Comparison of ENCODE assay signal across 8 mouse cellular contexts in the genomic region with DNA sequence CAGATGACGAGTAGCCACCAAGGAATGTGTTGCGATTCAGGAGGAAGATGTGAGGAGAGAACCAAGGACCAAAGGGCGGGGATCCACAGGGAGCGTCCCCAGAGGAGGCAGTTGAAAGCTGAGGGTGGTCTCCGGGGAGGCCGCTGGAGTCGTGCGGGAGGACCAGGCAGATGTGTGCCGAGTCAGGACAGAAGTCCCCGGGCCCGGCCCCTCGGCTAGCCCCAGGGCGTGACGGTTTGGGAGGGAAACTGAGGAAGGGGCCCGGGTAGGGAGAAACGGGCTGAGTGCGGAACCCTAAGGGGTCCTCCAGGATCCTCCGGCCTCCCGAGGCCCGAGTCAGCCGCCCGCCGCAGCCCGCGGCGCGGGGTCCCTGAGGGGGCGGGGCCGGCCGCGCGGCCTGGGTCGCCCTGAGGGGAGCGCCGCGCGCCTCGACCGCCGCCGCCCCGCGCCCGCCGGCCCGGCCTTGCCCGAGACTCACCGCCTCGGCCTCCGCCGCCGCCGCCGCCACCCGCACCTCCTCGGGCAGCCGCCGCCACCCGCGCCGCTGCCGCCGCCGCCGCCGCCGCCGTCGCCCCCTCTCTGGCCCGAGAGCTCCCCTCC. TPM values are rescaled to one million over a fixed set of nuclear protein-coding genes. Genes with fewer than 3 reads are reported as not detected.
DNase-seq lines count a peak whose midpoint lies in the region; ATAC-seq and TF ChIP-seq lines count a peak whose summit lies in the region.

No protein-coding gene starts in this region.

- peak overlapping the region; percentile 98 for H3K9ac ChIP-seq in hindbrain, embryonic 14.5 days
- peak overlapping the region; percentile 87 for H3K9ac ChIP-seq in liver, embryonic 11.5 days (ENCODE audit: low read depth, low read length)
- peak overlapping the region; percentile 71 for H3K9ac ChIP-seq in neural tube, embryonic 15.5 days (replicated peaks)

- no peak for TF ChIP-seq POLR2A in embryonic fibroblast, embryonic 13.5 days (IDR thresholded peaks at IDR 0.05; ENCODE audit: low read depth, low read length)

- H3K4me3 ChIP-seq in left cerebral cortex, adult 2 months, result peak overlapping the region; percentile 87
- peak overlapping the region; percentile 87 for H3K4me3 ChIP-seq in embryonic fibroblast, embryonic 13.5 days (ENCODE audit: insufficient read depth, low read length)
- H3K4me3 ChIP-seq in hindbrain, embryonic 14.5 days (replicated peaks; ENCODE audit: low read length), result peak overlapping the region; percentile 93
- H3K4me3 ChIP-seq in liver, embryonic 11.5 days (ENCODE audit: low read depth, low read length), result peak overlapping the region; percentile 88
- peak overlapping the region; percentile 56 for H3K4me3 ChIP-seq in neural tube, embryonic 15.5 days (replicated peaks)

- under 1% methylated on average over 36 of the region's 70 CpGs for WGBS in hindbrain, embryonic 14.5 days
- under 1% methylated on average over 53 of the region's 70 CpGs for WGBS in liver, embryonic 11.5 days
- WGBS in neural tube, embryonic 15.5 days, result under 1% methylated on average over 17 of the region's 70 CpGs

- peak; percentile 39 for ATAC-seq in hindbrain, embryonic 14.5 days (ENCODE audit: low FRiP score)
- ATAC-seq in liver, embryonic 11.5 days (replicated peaks; ENCODE audit: low FRiP score), result peak; percentile 3; the same call in 1 of the 2 replicates
- ATAC-seq in neural tube, embryonic 15.5 days (ENCODE audit: low FRiP score), result peak; percentile 13
- no peak for ATAC-seq in megakaryocyte-erythroid progenitor cell, adult 5-6 weeks (replicated peaks; ENCODE audit: low FRiP score, low TSS enrichment, poor library complexity, severe bottlenecking)

- H3K9me3 ChIP-seq in hindbrain, embryonic 14.5 days (ENCODE audit: control insufficient read depth, low read length), result no peaks in the 10 kb centered on the region
- H3K9me3 ChIP-seq in liver, embryonic 11.5 days (ENCODE audit: control insufficient read depth, low read length), result no peaks in the 10 kb centered on the region
- H3K9me3 ChIP-seq in neural tube, embryonic 15.5 days (replicated peaks), result no peaks in the 10 kb centered on the region

- H3K36me3 ChIP-seq in hindbrain, embryonic 14.5 days (replicated peaks; ENCODE audit: control insufficient read depth, insufficient read depth), result peaks cover 25% of the 10 kb centered on the region
- H3K36me3 ChIP-seq in liver, embryonic 11.5 days (ENCODE audit: control insufficient read depth, insufficient read depth, low read length), result no peaks in the 10 kb centered on the region
- H3K36me3 ChIP-seq in neural tube, embryonic 15.5 days, result peaks cover 9% of the 10 kb centered on the region; the same call in 1 of the 2 replicates

- peak overlapping the region; percentile 87 for H3K4me2 ChIP-seq in hindbrain, embryonic 14.5 days (replicated peaks)
- peak overlapping the region; percentile 91 for H3K4me2 ChIP-seq in liver, embryonic 11.5 days
- peak overlapping the region; percentile 84 for H3K4me2 ChIP-seq in neural tube, embryonic 15.5 days

- DNase-seq in left cerebral cortex, adult 2 months (ENCODE audit: extremely low spot score in 1 of 2, low spot score in 2 of 2), result peak in 1 of 2 experiments; percentile 28
- DNase-seq in left cerebral cortex, postnatal 36 days (ENCODE audit: low spot score in 2 of 2), result no peak
- peak; percentile 25 for DNase-seq in Muller cell, postnatal 12 days (ENCODE audit: inconsistent ontology term)
- DNase-seq in hindbrain, embryonic 14.5 days (ENCODE audit: low spot score), result no peak
- DNase-seq in liver, embryonic 11.5 days (ENCODE audit: low spot score), result no peak

- peak overlapping the region; percentile 75 for H3K27ac ChIP-seq in left cerebral cortex, adult 2 months
- H3K27ac ChIP-seq in embryonic fibroblast, embryonic 13.5 days (ENCODE audit: insufficient read depth, low read length), result peak overlapping the region; percentile 1; the same call in 1 of the 2 replicates
- peak overlapping the region; percentile 75 for H3K27ac ChIP-seq in hindbrain, embryonic 14.5 days
- H3K27ac ChIP-seq in liver, embryonic 11.5 days (ENCODE audit: low read depth, low read length), result peak overlapping the region; percentile 60
- peak overlapping the region; percentile 54 for H3K27ac ChIP-seq in neural tube, embryonic 15.5 days (replicated peaks)

- H3K27me3 ChIP-seq in hindbrain, embryonic 14.5 days (ENCODE audit: control insufficient read depth, insufficient read depth, low read length), result no peaks in the 10 kb centered on the region
- H3K27me3 ChIP-seq in liver, embryonic 11.5 days (replicated peaks; ENCODE audit: control insufficient read depth, insufficient read depth, low read length), result no peaks in the 10 kb centered on the region
- no peaks in the 10 kb centered on the region for H3K27me3 ChIP-seq in neural tube, embryonic 15.5 days (replicated peaks)

- H3K4me1 ChIP-seq in embryonic fibroblast, embryonic 13.5 days (ENCODE audit: control insufficient read depth, insufficient read depth, low read length), result peaks cover 7% of the 10 kb centered on the region
- peaks cover 38% of the 10 kb centered on the region for H3K4me1 ChIP-seq in hindbrain, embryonic 14.5 days (replicated peaks; ENCODE audit: control insufficient read depth, insufficient read depth, low read length)
- peaks cover 42% of the 10 kb centered on the region for H3K4me1 ChIP-seq in liver, embryonic 11.5 days (replicated peaks; ENCODE audit: control insufficient read depth, insufficient read depth, low read length)
- peaks cover 51% of the 10 kb centered on the region for H3K4me1 ChIP-seq in neural tube, embryonic 15.5 days

- no peak for TF ChIP-seq CTCF in left cerebral cortex, adult 2 months (IDR thresholded peaks at IDR 0.05)
- TF ChIP-seq CTCF in embryonic fibroblast, embryonic 13.5 days (IDR thresholded peaks at IDR 0.05; ENCODE audit: borderline replicate concordance, insufficient read depth, low read length), result no peak

- intact Hi-C loops in left cerebral cortex, adult 2 months (cut with DNase I), result loop anchor here (2.0 kb wide), 2 partner anchors 43 to 165 kb away; partner anchors contain the start of genes Med29 and Paf1
- intact Hi-C loops in left cerebral cortex, postnatal 36 days (cut with DNase I), result loop anchor here (1.0 to 2.0 kb wide), 2 partner anchors 163 to 291 kb away; partner anchors contain the start of genes Pak4 and Samd4b

RNA-seq across cellular contexts. Expression of gene Gmfg, which starts 1.5 kb away (rescaled TPM):
- 1 to 10 TPM; 1.3 to 1.6 TPM for total RNA-seq in left cerebral cortex, adult 2 months (2021)
- 1 to 10 TPM; 1.3 to 2.0 TPM for total RNA-seq in left cerebral cortex, postnatal 36 days (2021)
- not detected in 2 replicates for polyA plus RNA-seq in embryonic fibroblast, embryonic 13.5 days (2011; ENCODE audit: insufficient read length, low read depth, missing spikeins)
- polyA plus RNA-seq in hindbrain, embryonic 14.5 days (2014; fragmentation: Nextera tagmentation; extraction: Ambion mirVana), result 4.7 and 6.6 TPM in 2 replicates
- polyA plus RNA-seq in liver, embryonic 11.5 days (2014; fragmentation: Nextera tagmentation; extraction: Ambion mirVana), result 49.4 and 49.7 TPM in 2 replicates
- polyA plus RNA-seq in neural tube, embryonic 15.5 days (2015; fragmentation: Nextera tagmentation; extraction: Ambion mirVana), result 5.3 and 33.8 TPM in 2 replicates
- 79.4 and 81.5 TPM in 2 replicates for total RNA-seq in megakaryocyte-erythroid progenitor cell, adult 5-6 weeks (2014; fragmentation: Nextera tagmentation)
- 179 and 328 TPM in 2 replicates for total RNA-seq in megakaryocyte-erythroid progenitor cell, adult 5-6 weeks (2017)

RNA-seq across cellular contexts. Expression of gene Lrfn1, which starts 16.0 kb away (rescaled TPM):
- 100 to 1,000 TPM in 1 of 2 experiments, 10 to 100 TPM in 1; 96.7 to 105 TPM for total RNA-seq in left cerebral cortex, adult 2 months (2021)
- total RNA-seq in left cerebral cortex, postnatal 36 days (2021), result 10 to 100 TPM; 85.9 to 93.8 TPM
- polyA plus RNA-seq in embryonic fibroblast, embryonic 13.5 days (2011; ENCODE audit: insufficient read length, low read depth, missing spikeins), result 4.7 and 4.9 TPM in 2 replicates
- polyA plus RNA-seq in hindbrain, embryonic 14.5 days (2014; fragmentation: Nextera tagmentation; extraction: Ambion mirVana), result 25.5 and 28.7 TPM in 2 replicates
- 1.7 TPM in 2 replicates for polyA plus RNA-seq in liver, embryonic 11.5 days (2014; fragmentation: Nextera tagmentation; extraction: Ambion mirVana)
- 16.0 and 18.7 TPM in 2 replicates for polyA plus RNA-seq in neural tube, embryonic 15.5 days (2015; fragmentation: Nextera tagmentation; extraction: Ambion mirVana)
- total RNA-seq in megakaryocyte-erythroid progenitor cell, adult 5-6 weeks (2014; fragmentation: Nextera tagmentation), result 0.44 and 0.82 TPM in 2 replicates
- total RNA-seq in megakaryocyte-erythroid progenitor cell, adult 5-6 weeks (2017), result 0.08 and 0.09 TPM in 2 replicates

RNA-seq across cellular contexts. Expression of gene Paf1, which starts 43.0 kb away (rescaled TPM):
- 10 to 100 TPM; 65.7 to 66.8 TPM for total RNA-seq in left cerebral cortex, adult 2 months (2021)
- 10 to 100 TPM; 59.0 to 72.1 TPM for total RNA-seq in left cerebral cortex, postnatal 36 days (2021)
- 73.5 and 82.5 TPM in 2 replicates for polyA plus RNA-seq in embryonic fibroblast, embryonic 13.5 days (2011; ENCODE audit: insufficient read length, low read depth, missing spikeins)
- 73.9 and 74.3 TPM in 2 replicates for polyA plus RNA-seq in hindbrain, embryonic 14.5 days (2014; fragmentation: Nextera tagmentation; extraction: Ambion mirVana)
- polyA plus RNA-seq in liver, embryonic 11.5 days (2014; fragmentation: Nextera tagmentation; extraction: Ambion mirVana), result 56.1 and 58.6 TPM in 2 replicates
- polyA plus RNA-seq in neural tube, embryonic 15.5 days (2015; fragmentation: Nextera tagmentation; extraction: Ambion mirVana), result 89.3 and 96.0 TPM in 2 replicates
- total RNA-seq in megakaryocyte-erythroid progenitor cell, adult 5-6 weeks (2014; fragmentation: Nextera tagmentation), result 65.0 and 84.6 TPM in 2 replicates
- 129 and 149 TPM in 2 replicates for total RNA-seq in megakaryocyte-erythroid progenitor cell, adult 5-6 weeks (2017)

RNA-seq across cellular contexts. Expression of gene Med29, which starts 43.3 kb away (rescaled TPM):
- 10 to 100 TPM; 18.1 to 18.8 TPM for total RNA-seq in left cerebral cortex, adult 2 months (2021)
- total RNA-seq in left cerebral cortex, postnatal 36 days (2021), result 10 to 100 TPM; 17.9 to 21.3 TPM
- polyA plus RNA-seq in embryonic fibroblast, embryonic 13.5 days (2011; ENCODE audit: insufficient read length, low read depth, missing spikeins), result 18.2 and 19.4 TPM in 2 replicates
- 39.2 and 44.5 TPM in 2 replicates for polyA plus RNA-seq in hindbrain, embryonic 14.5 days (2014; fragmentation: Nextera tagmentation; extraction: Ambion mirVana)
- polyA plus RNA-seq in liver, embryonic 11.5 days (2014; fragmentation: Nextera tagmentation; extraction: Ambion mirVana), result 44.7 and 45.7 TPM in 2 replicates
- polyA plus RNA-seq in neural tube, embryonic 15.5 days (2015; fragmentation: Nextera tagmentation; extraction: Ambion mirVana), result 48.4 and 50.0 TPM in 2 replicates
- total RNA-seq in megakaryocyte-erythroid progenitor cell, adult 5-6 weeks (2014; fragmentation: Nextera tagmentation), result 22.3 and 28.9 TPM in 2 replicates
- total RNA-seq in megakaryocyte-erythroid progenitor cell, adult 5-6 weeks (2017), result 9.9 and 16.0 TPM in 2 replicates

RNA-seq across cellular contexts. Expression of gene Zfp36, which starts 55.7 kb away (rescaled TPM):
- total RNA-seq in left cerebral cortex, adult 2 months (2021), result 1 to 10 TPM; 2.3 to 2.8 TPM
- total RNA-seq in left cerebral cortex, postnatal 36 days (2021), result 1 to 10 TPM; 2.6 to 3.3 TPM
- 23.4 and 27.4 TPM in 2 replicates for polyA plus RNA-seq in embryonic fibroblast, embryonic 13.5 days (2011; ENCODE audit: insufficient read length, low read depth, missing spikeins)
- 3.0 and 3.7 TPM in 2 replicates for polyA plus RNA-seq in hindbrain, embryonic 14.5 days (2014; fragmentation: Nextera tagmentation; extraction: Ambion mirVana)
- polyA plus RNA-seq in liver, embryonic 11.5 days (2014; fragmentation: Nextera tagmentation; extraction: Ambion mirVana), result 9.9 and 10.2 TPM in 2 replicates
- polyA plus RNA-seq in neural tube, embryonic 15.5 days (2015; fragmentation: Nextera tagmentation; extraction: Ambion mirVana), result 4.2 and 7.5 TPM in 2 replicates
- 13.4 and 15.3 TPM in 2 replicates for total RNA-seq in megakaryocyte-erythroid progenitor cell, adult 5-6 weeks (2014; fragmentation: Nextera tagmentation)
- 26.9 and 33.7 TPM in 2 replicates for total RNA-seq in megakaryocyte-erythroid progenitor cell, adult 5-6 weeks (2017)

Comparison
In these comparisons a context has a peak if more than half of its experiments do, and no peak if none do; other contexts are left out.
1. H3K27ac ChIP-seq: peak in every context shown above with its lines; median percentile 75 in left cerebral cortex, adult 2 months; 75 in hindbrain, embryonic 14.5 days; 60 in liver, embryonic 11.5 days; 54 in neural tube, embryonic 15.5 days; 1 in embryonic fibroblast, embryonic 13.5 days.